Mouse (Mus musculus): Measurements from ENCODE around the gene Pld3.

GRCm38 (mm10) chr7:27536618-27537017, 16.4 kb downstream of the Pld3 start:
- TF ChIP-seq CTCF (IDR thresholded peaks at IDR 0.05; ENCODE audit: extremely low read depth, insufficient read depth, low read length) (no peak), POLR2A (IDR thresholded peaks at IDR 0.05; ENCODE audit: extremely low read depth, insufficient read depth, low read length) (no peak)

All from cortical plate, adult 2 months (tissue).